Mouse (Mus musculus): ENCODE measurements around the gene Erg28. TPM values are rescaled to one million over a fixed set of nuclear protein-coding genes. Genes with fewer than 3 reads are reported as not detected.

Gene Erg28
- total RNA-seq, 1 experiment from 2014 or later = 96.3 TPM

DNA sequence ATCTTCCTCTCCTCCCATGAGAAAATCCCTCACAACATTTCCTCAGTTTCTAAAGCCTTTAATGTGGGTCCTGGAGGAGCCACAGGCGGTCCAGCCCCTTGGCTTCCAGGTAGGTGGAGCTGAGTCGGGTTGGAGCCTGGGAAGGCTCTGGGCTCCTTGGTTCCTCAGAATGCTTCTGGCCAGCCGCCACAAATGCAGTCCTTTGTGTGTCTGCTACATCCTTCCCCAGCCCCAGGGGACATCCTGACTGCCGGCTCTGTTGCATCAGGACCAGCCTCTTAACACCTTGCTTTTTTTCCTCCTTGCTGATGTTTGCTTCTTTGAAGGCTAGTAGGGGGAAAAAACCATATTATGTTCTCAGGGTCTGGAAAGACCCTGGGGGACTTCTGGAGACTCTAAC lies 56.6 kb downstream of the Erg28 start:
- no peak for ATAC-seq (replicated peaks in 1 of 2; ENCODE audit: insufficient read depth in 1 of 2, low FRiP score in 2 of 2, low TSS enrichment in 1 of 2, low read depth in 1 of 2, poor library complexity in 2 of 2, severe bottlenecking in 2 of 2)

DNA sequence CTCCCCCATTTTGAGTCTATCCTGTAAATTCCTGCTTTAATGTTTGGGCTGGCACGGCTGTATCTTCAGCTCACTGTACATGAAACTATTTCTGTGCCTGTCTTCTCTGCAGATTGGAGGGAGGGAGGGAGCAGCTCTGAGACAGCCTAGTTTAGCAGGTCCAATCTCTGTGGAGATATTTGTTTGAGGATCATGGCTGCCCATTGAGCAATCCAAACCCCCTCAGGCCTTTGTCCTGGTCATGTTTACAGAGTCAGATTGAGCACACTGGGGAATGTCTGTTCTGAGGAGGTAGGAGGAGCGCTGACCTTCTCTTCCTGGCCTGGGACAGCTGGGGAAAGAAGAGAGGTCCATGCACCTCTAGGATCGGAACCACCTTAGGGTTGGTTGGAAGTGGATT lies 58.1 kb downstream of the Erg28 start:
- no peak for ATAC-seq (replicated peaks in 1 of 2; ENCODE audit: insufficient read depth in 1 of 2, low FRiP score in 2 of 2, low TSS enrichment in 1 of 2, low read depth in 1 of 2, poor library complexity in 2 of 2, severe bottlenecking in 2 of 2)

Other genes with a start within 250 kb of the Erg28 start
- gene Jdp2, start 225.5 kb downstream of the Erg28 start, total RNA-seq (2017) = 34.3 and 36.9 TPM in 2 replicates
- 45.5 and 46.4 TPM in 2 replicates for gene Batf, start 137.9 kb downstream of the Erg28 start, total RNA-seq (2017)
- 0.45 TPM in 1 of 2 replicates, not detected in the other for gene Flvcr2, start 78.0 kb downstream of the Erg28 start, total RNA-seq (2017)
- gene Ttll5, start 109 bp upstream of the Erg28 start, total RNA-seq (2017) = 21.7 and 26.3 TPM in 2 replicates

Data from hematopoietic stem cell, adult 5-6 weeks (primary cell).